Mouse (Mus musculus) cerebellum, adult 18-20 months (tissue): ENCODE data around the gene Gngt2.

ENCODE experiments used
- DNase-seq, 2 experiments: peaks; one replicate each; pipeline ENCODE4 v3.0.0; 2021

Gngt2 gene

GRCm38 (mm10) chr11:95837059-95837458 lies at the start of gene Gngt2:
Gngt2 (plus strand) TSS chr11:95837216.
- peak; percentile 50 to 60 for DNase-seq

DNA sequence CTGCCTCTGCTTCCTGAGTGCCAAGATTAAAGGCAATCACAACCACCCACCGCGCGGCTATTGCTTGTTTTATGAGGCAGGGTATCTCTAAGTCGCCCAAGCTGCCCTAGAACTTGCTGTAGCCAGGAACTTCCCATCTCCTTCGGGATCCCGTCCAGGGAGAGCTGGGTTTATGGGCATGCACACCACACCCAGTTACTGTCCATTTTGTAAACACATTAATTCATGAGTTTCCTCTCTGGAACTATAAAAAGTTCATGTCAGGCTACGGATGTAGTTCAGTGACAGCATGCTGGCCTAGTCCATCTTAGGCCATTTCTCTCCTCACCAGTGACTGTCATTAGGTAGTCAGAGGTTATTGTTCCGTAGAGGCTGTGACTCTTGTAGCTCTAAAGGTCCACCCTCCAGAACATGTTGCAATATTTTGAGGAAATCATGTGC lies 47.5 kb upstream of the Gngt2 start:
- no peak for DNase-seq

- DNase-seq, result peak; percentile 45 to 46
Measured at GRCm38 (mm10) chr11:95791787-95792186, 45.2 kb upstream of the Gngt2 start.

- DNase-seq, result no peak
Measured at GRCm38 (mm10) chr11:95792950-95793509, 44.0 kb upstream of the Gngt2 start.

DNA sequence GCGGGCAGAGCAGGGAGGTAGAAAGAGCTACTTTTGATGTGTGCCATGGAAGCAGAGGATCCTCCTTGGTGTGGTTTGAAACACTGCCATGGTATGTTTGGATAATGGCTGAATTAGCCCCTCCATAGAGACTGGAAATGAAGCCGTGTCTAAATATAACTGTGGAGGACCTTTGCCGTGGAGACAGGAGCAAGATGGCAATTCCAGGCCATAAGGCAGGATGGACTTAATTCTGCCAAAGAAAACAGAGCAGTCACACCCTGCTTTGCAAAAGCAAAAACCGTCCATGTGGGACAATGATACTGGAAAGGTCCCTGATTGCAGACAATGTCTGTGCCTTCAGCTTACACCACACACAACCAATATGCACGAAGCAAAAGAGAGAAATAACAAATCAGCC lies 42.8 kb upstream of the Gngt2 start:
- DNase-seq, result no peak

DNA sequence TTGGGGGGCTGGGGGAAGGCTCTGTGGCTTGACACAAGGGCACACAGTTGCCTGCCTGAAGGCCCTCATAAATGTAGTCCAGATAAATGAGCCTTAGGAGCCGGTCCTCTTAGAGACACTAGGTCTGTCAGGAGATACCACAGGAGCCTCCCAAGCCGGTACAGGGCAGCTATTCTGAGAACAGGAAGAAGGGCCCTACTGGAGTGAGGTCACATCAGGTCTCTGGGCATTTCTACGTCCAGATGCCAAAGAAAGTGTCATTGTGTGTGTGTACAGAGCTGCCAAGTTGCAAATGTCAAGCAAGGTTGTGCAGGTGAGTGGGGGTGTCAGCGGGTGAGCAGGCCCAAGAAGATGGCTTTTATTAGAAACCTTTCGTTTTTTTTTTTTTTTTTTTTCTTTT lies 41.4 kb upstream of the Gngt2 start:
- no peak for DNase-seq

DNA sequence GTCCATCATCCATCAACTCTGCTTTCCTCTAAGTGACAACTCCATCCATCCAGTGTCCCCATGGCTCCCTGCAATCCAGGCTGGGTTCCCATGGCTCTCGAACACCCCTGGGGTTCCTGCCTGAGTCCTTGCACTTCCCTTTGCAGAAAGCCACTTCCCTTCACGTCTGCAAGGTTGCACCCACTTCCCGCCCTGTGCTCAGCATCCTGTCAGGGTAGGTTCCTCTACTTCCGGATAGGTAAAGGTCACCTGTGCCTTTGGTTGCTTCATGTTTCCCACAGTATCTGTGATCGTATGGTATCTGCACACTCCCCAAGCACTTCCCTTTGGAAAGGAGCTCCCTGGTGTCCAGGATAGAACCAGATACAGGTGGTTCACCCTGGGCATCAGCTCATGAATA lies 32.0 kb upstream of the Gngt2 start:
- DNase-seq, result no peak

- no peak for DNase-seq
Measured at GRCm38 (mm10) chr11:95805527-95805926, 31.5 kb upstream of the Gngt2 start.

GRCm38 (mm10) chr11:95807884-95808283 lies 29.1 kb upstream of the Gngt2 start:
- no peak for DNase-seq

- no peak for DNase-seq
Measured at GRCm38 (mm10) chr11:95808448-95809011, 28.5 kb upstream of the Gngt2 start.

- no peak for DNase-seq
Measured at GRCm38 (mm10) chr11:95809603-95810002, 27.4 kb upstream of the Gngt2 start.

GRCm38 (mm10) chr11:95810828-95811227 lies 26.2 kb upstream of the Gngt2 start:
- DNase-seq, result no peak

DNA sequence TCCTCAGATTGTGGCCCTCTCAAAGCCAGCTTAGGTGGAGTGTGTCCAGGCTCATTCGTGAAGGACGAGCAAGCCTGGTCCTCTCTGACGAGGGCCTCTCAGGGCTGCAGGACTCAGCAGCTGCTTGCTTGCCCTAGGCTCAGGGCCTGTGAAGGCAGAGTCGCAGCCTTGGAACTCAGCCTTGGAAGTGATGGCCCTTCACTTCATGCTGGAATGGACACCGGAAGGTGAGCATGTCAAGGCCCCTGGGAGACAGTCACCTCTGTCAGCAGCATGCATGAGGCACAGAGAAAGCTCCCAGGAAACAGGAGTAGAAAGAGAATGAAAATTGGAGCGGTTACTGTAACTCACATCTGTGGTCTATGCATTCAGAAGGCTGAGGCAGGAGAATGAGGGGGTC lies 25.3 kb upstream of the Gngt2 start:
- DNase-seq, result no peak

DNA sequence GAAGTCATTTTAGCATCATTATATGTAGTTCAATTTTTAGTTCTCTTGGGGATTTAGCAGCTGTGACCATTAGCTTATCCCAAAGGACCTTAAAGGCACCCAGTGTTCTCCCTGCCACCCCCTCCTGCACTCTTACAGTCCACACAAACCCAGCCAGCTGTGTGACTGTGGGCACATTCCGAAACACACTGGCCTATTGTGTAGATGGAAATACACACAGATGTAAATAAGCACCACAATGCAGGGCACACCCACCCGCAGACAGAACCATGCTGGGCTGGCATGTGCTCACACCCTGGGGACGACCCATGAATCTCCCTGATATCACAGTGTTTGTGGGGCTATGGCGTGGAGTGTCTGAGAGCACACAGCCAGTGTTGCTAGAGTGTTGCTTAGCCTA lies 24.8 kb upstream of the Gngt2 start:
- DNase-seq, result no peak

DNA sequence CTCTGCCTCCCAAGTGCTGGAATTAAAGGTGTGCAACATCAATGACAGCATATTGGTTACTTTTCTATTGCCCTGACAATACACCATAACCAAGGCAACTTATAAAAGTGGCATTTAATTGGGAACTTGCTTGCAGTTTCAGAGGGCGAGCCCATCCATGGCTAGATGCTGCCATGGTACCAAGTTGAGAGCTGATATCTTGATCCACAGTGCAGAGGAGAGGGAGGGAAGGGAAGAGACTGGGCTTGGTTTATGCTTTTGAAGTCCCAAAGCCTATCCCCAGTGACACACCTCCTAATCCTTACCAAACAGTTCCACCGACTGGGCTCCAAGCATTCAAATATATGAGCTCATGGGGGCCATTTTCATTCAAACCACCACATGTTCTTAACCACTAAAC lies 22.9 kb upstream of the Gngt2 start:
- DNase-seq, result no peak

DNA sequence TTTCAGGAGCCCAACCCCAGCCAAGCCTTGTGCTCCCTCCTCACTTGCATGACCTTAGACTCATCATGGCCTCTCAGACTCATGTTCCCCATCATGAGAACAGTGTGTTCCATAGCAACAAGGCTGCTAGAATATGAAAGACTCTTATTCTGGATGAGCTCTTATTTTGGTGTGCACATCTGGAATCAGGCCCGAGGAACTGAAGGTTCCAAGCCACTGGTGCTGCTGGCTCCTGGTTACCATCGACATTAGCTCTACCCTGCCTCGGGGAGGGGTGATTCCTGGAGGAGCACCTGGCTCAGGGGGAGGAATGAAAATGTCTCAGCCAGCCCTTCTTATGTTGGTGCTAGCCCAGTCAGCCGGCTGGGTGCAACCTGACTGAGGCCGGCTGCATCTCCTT lies 22.2 kb upstream of the Gngt2 start:
- no peak for DNase-seq

- DNase-seq, result no peak
Measured at GRCm38 (mm10) chr11:95815412-95815811, 21.6 kb upstream of the Gngt2 start.

GRCm38 (mm10) chr11:95819138-95819537 lies 17.9 kb upstream of the Gngt2 start:
- DNase-seq, result no peak

GRCm38 (mm10) chr11:95821511-95821910 lies 15.5 kb upstream of the Gngt2 start:
- no peak for DNase-seq

DNA sequence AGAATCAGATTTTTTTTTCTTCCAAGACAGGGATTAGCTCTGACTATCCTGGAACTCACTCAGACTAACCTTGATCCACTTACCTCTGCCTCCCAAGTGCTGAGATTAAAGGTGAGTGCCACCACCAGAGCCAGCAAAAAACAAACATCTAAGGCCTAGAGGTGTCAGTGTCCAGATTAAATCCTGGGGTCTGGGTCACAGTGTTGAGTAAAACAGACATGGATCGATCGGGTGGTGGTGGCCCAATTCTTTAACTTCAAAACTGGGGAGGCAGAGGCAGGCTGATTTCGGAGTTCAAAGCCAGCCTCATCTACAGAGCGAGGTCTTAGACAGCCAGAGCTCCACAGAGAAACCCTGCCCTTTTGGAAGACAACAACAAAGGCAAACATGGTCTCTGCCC lies 14.6 kb upstream of the Gngt2 start:
- no peak for DNase-seq

GRCm38 (mm10) chr11:95824071-95824876 lies 12.7 kb upstream of the Gngt2 start, which contains the start of gene Phospho1:
Phospho1 (plus strand) TSS chr11:95824499.
- DNase-seq, result peak; percentile 94 to 95

DNA sequence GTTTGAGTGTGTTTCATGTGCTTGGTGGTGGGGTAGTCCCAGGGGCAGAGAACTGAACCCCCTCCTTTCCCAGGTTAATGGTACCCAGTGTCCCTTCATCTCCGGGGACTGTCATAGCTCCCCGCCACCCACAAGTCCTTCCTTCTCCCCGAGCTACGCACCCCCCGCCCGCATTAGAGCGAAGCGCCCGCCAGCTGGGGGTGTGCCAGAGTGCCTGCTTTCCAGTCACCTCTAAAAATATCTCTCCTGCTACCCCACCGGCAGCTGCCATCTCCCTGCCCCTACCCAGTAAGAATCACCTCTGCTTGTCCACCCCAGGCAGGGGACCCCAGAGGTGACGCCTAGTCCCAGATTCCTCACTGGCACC lies 12.2 kb upstream of the Gngt2 start:
- peak; percentile 76 to 79 for DNase-seq

GRCm38 (mm10) chr11:95825625-95826024 lies 11.4 kb upstream of the Gngt2 start:
- no peak for DNase-seq
